Mouse (Mus musculus) stomach, postnatal 0 days (tissue): Measurements from ENCODE around the gene Lbx2. TPM values are rescaled to one million over a fixed set of nuclear protein-coding genes. Genes with fewer than 3 reads are reported as not detected.
A peak's percentile ranks its signal among the peaks of the same experiment; 100 is the strongest.

Source experiments
- ATAC-seq: fragments of 200-750 bp; cut with Nextera tagmentation; 2 replicates; pipeline ENCODE4 v1.8.0; 2017; ENCODE audit not compliant: low FRiP score, low TSS enrichment
- DNase-seq: peaks from one replicate; pipeline ENCODE4 v3.0.0-alpha.2; 2016; ENCODE audit warnings: low spot score
- H3K27ac ChIP-seq: fragments of 300-500 bp; sonication (generic); replicated peaks from 2 replicates; pipeline ENCODE4 v1.5.1; 2014; ENCODE audit warnings: mild to moderate bottlenecking, control low read depth
- H3K27me3 ChIP-seq: fragments of 300-500 bp; sonication (generic); 2 replicates; pipeline ENCODE4 v1.6.1; 2014; ENCODE audit warnings: low read length; ENCODE audit not compliant: control insufficient read depth, insufficient read depth
- H3K36me3 ChIP-seq: fragments of 300-500 bp; sonication (generic); 2 replicates; pipeline ENCODE4 v1.6.1; 2014; ENCODE audit warnings: low read length, mixed read lengths; ENCODE audit not compliant: control insufficient read depth, insufficient read depth
- H3K4me1 ChIP-seq: fragments of 300-500 bp; sonication (generic); replicated peaks from 2 replicates; pipeline ENCODE4 v1.6.1; 2014; ENCODE audit warnings: antibody characterized with exemption; ENCODE audit not compliant: control insufficient read depth, insufficient read depth
- H3K4me2 ChIP-seq: fragments of 300-500 bp; sonication (generic); replicated peaks from 2 replicates; pipeline ENCODE4 v1.6.1; 2014; ENCODE audit warnings: low read depth, mild to moderate bottlenecking, control low read depth, moderate library complexity
- H3K4me3 ChIP-seq: fragments of 300-500 bp; sonication (generic); 2 replicates; pipeline ENCODE4 v1.5.1; 2014; ENCODE audit warnings: low read depth, low read length, control low read depth
- H3K9ac ChIP-seq: fragments of 300-500 bp; sonication (generic); 2 replicates; pipeline ENCODE4 v1.6.1; 2014; ENCODE audit warnings: mild to moderate bottlenecking, low read length, control low read depth, mixed read lengths
- H3K9me3 ChIP-seq: fragments of 300-500 bp; sonication (generic); 2 replicates; pipeline ENCODE4 v1.6.1; 2016; ENCODE audit warnings: low read length; ENCODE audit not compliant: control insufficient read depth
- CTCF ChIP-seq: IDR thresholded peaks from 2 replicates; pipeline ENCODE4 v1.5.1; 2016; ENCODE audit warnings: antibody characterized with exemption, low read depth, mild to moderate bottlenecking, moderate library complexity
- EP300 ChIP-seq: optimal IDR thresholded peaks from 2 replicates; pipeline ENCODE3; 2016; ENCODE audit warnings: antibody characterized with exemption
- WGBS: fragments of 180-500 bp; shearing (Covaris S2); extraction: QIAGEN DNeasy Blood & Tissue Kit; methylation state at CpG from one replicate; pipeline ENCODE4 v1.1.7; 2014; 5-methylcytosine and 5-hydroxymethylcytosine counted together
- polyA plus RNA-seq: library from polyadenylated mRNA; unstranded; fragments of >200 nt; fragmentation: Nextera tagmentation; extraction: Ambion mirVana; gene quantifications from 2 replicates; pipeline ENCODE4 v1.2.1, GENCODE M21; 2015

Lbx2 gene
- 0.53 and 0.56 TPM in 2 replicates for polyA plus RNA-seq

GRCm38 (mm10) chr6:83086121-83087035 lies at the start of gene Lbx2:
Lbx2 (plus strand) TSS chr6:83086367.
- no peaks in the 10 kb centered on the region for H3K4me1 ChIP-seq
- no peaks in the 10 kb centered on the region for H3K36me3 ChIP-seq
- H3K9me3 ChIP-seq, result no peaks in the 10 kb centered on the region
- peaks cover 26% of the 10 kb centered on the region; the same call in 1 of the 2 replicates for H3K27me3 ChIP-seq
- H3K9ac ChIP-seq, result no peak within 1 kb of the TSS
- 8% methylated on average over 39 of the region's 42 CpGs for WGBS
- ATAC-seq (0 out of 2 replicates have a peak, but pooled peaks have one; percentile 6), DNase-seq (no peak)
- no peak within 1 kb of the TSS for H3K27ac ChIP-seq
- H3K4me3 ChIP-seq, result 0 out of 2 replicates have a peak within 1 kb of the TSS, but pooled peaks have one; percentile 2
- TF ChIP-seq EP300 (no peak), CTCF (no peak)
- peak within 1 kb of the TSS; percentile 14; the same call in 1 of the 2 replicates for H3K4me2 ChIP-seq

- Histone ChIP-seq H3K4me2 (no peak overlapping the region), H3K36me3 (no peaks in the 10 kb centered on the region), H3K4me1 (no peaks in the 10 kb centered on the region), H3K27ac (no peak overlapping the region), H3K9me3 (no peaks in the 10 kb centered on the region), H3K9ac (no peak overlapping the region), H3K27me3 (no peaks in the 10 kb centered on the region), H3K4me3 (no peak overlapping the region)
- TF ChIP-seq CTCF (no peak), EP300 (no peak)
- DNase-seq (no peak), ATAC-seq (no peak)
- WGBS, result 71% methylated on average over 8 of the region's 8 CpGs
Observed at GRCm38 (mm10) chr6:83037188-83037587, 49.0 kb upstream of the Lbx2 start.

GRCm38 (mm10) chr6:83038496-83039012 lies 47.6 kb upstream of the Lbx2 start:
- DNase-seq, result peak; percentile 90
- Histone ChIP-seq H3K4me2 (peak overlapping the region; percentile 42), H3K27ac (no peak overlapping the region), H3K4me3 (peak overlapping the region; percentile 12; the same call in 1 of the 2 replicates), H3K27me3 (no peaks in the 10 kb centered on the region), H3K9me3 (no peaks in the 10 kb centered on the region), H3K36me3 (no peaks in the 10 kb centered on the region), H3K9ac (no peak overlapping the region), H3K4me1 (no peaks in the 10 kb centered on the region)
- 17% methylated on average over 24 of the region's 24 CpGs for WGBS
- peak; percentile 78 for ATAC-seq
- no peak for TF ChIP-seq CTCF
- no peak for TF ChIP-seq EP300

- Histone ChIP-seq H3K36me3 (no peaks in the 10 kb centered on the region), H3K9ac (no peak overlapping the region), H3K4me2 (no peak overlapping the region), H3K27me3 (no peaks in the 10 kb centered on the region), H3K4me3 (no peak overlapping the region), H3K27ac (no peak overlapping the region), H3K9me3 (no peaks in the 10 kb centered on the region), H3K4me1 (no peaks in the 10 kb centered on the region)
- no peak for ATAC-seq
- TF ChIP-seq CTCF (no peak), EP300 (no peak)
- no peak for DNase-seq
- 78% methylated on average over 5 of the region's 5 CpGs for WGBS
Observed at GRCm38 (mm10) chr6:83040601-83041000, 45.6 kb upstream of the Lbx2 start.

GRCm38 (mm10) chr6:83043561-83043960 lies 42.6 kb upstream of the Lbx2 start:
- Histone ChIP-seq H3K4me3 (no peak overlapping the region), H3K9me3 (no peaks in the 10 kb centered on the region)
- 64% methylated on average over 6 of the region's 6 CpGs for WGBS

More at GRCm38 (mm10) chr6:83043561-83043960, 42.6 kb upstream of the Lbx2 start:
- no peaks in the 10 kb centered on the region for H3K36me3 ChIP-seq
- DNase-seq, result no peak
- TF ChIP-seq CTCF (no peak), EP300 (no peak)
- H3K9ac ChIP-seq, result no peak overlapping the region
- no peaks in the 10 kb centered on the region for H3K4me1 ChIP-seq
- H3K27ac ChIP-seq, result no peak overlapping the region
- H3K4me2 ChIP-seq, result no peak overlapping the region
- ATAC-seq, result no peak
- H3K27me3 ChIP-seq, result no peaks in the 10 kb centered on the region
